Mouse (Mus musculus) lung, postnatal 0 days (tissue): ENCODE measurements at regions not wholly inside any gene's neighbourhood (a gene's known extent, or its start where the extent isn't known, plus 50 kb on each side); places are given as distances from the start of the nearest gene placed in this dataset.

ENCODE experiments used
- CTCF ChIP-seq: IDR thresholded peaks from 2 replicates; pipeline ENCODE4 v1.5.1; 2016; ENCODE audit warnings: antibody characterized with exemption, mild to moderate bottlenecking
- EP300 ChIP-seq: IDR thresholded peaks from 2 replicates; pipeline ENCODE4 v1.6.1; 2016; ENCODE audit warnings: antibody characterized with exemption, mild to moderate bottlenecking, control low read depth

GRCm38 (mm10) chr19:14788630-14789029 is 190.8 kb upstream of the Tle4 start:
- TF ChIP-seq CTCF = no peak
- TF ChIP-seq EP300 = no peak
